Mouse (Mus musculus) brain, adult 2 months (tissue): ENCODE measurements at regions not wholly inside any gene's neighbourhood (a gene's known extent, or its start where the extent isn't known, plus 50 kb on each side); places are given as distances from the start of the nearest gene placed in this dataset.
A peak's percentile ranks its signal among the peaks of the same experiment; 100 is the strongest.
"Not testable (repeated sequence)": the region's sequence is repeated elsewhere in the genome, so short reads cannot be mapped to it uniquely, and the experiment has no call there.

Source experiments
- DNase-seq: peaks from one replicate; pipeline ENCODE4 v3.0.0; 2011; ENCODE audit warnings: low read depth, low spot score

GRCm38 (mm10) chr7:137648621-137649020 lies 211.2 kb downstream of the Glrx3 start:
- no peak for DNase-seq

- no peak for DNase-seq
These were observed 212.2 kb downstream of the Glrx3 start for GRCm38 (mm10) chr7:137649650-137650049.

- DNase-seq: no peak
These were observed 216.4 kb downstream of the Glrx3 start for GRCm38 (mm10) chr7:137653837-137654236.

- DNase-seq: no peak
These were observed 229.8 kb downstream of the Glrx3 start for GRCm38 (mm10) chr7:137667165-137667564.

- no peak for DNase-seq
These were observed 233.7 kb downstream of the Glrx3 start for GRCm38 (mm10) chr7:137671156-137671555.

GRCm38 (mm10) chr7:137674596-137674995 lies 237.2 kb downstream of the Glrx3 start:
- peak; percentile 77 for DNase-seq

GRCm38 (mm10) chr7:137675381-137675780 lies 238.0 kb downstream of the Glrx3 start:
- DNase-seq: peak; percentile 44

- no peak for DNase-seq
These were observed 247.4 kb downstream of the Glrx3 start for GRCm38 (mm10) chr7:137684826-137685225.

- no peak for DNase-seq
These were observed 247.9 kb downstream of the Glrx3 start for GRCm38 (mm10) chr7:137685320-137685719.

GRCm38 (mm10) chr7:137696831-137697230 lies 259.4 kb downstream of the Glrx3 start:
- DNase-seq: no peak

- DNase-seq: not testable (repeated sequence)
These were observed 261.1 kb downstream of the Glrx3 start for GRCm38 (mm10) chr7:137698501-137698900.

GRCm38 (mm10) chr7:137712862-137713261 lies 275.4 kb downstream of the Glrx3 start:
- DNase-seq: no peak

GRCm38 (mm10) chr7:137713856-137714255 lies 276.4 kb downstream of the Glrx3 start:
- no peak for DNase-seq

- DNase-seq: peak; percentile 40
These were observed 277.0 kb downstream of the Glrx3 start for GRCm38 (mm10) chr7:137714318-137714962.

GRCm38 (mm10) chr7:137715126-137715900 lies 277.9 kb downstream of the Glrx3 start:
- peak; percentile 66 for DNase-seq

GRCm38 (mm10) chr7:137723361-137724040 lies 286.1 kb downstream of the Glrx3 start:
- DNase-seq: peak; percentile 42

GRCm38 (mm10) chr7:137726031-137726430 lies 288.6 kb downstream of the Glrx3 start:
- DNase-seq: no peak

- DNase-seq: no peak
These were observed 298.6 kb downstream of the Glrx3 start for GRCm38 (mm10) chr7:137735873-137736527.

- no peak for DNase-seq
These were observed 304.3 kb downstream of the Glrx3 start for GRCm38 (mm10) chr7:137741702-137742101.

GRCm38 (mm10) chr7:137742297-137742751 lies 304.9 kb downstream of the Glrx3 start:
- no peak for DNase-seq

GRCm38 (mm10) chr7:137745575-137745974 lies 308.2 kb downstream of the Glrx3 start:
- DNase-seq: no peak

- DNase-seq: no peak
These were observed 308.6 kb downstream of the Glrx3 start for GRCm38 (mm10) chr7:137745991-137746390.
